Mouse (Mus musculus) megakaryocyte, adult 5-6 weeks (primary cell): ENCODE results near the gene Gm37240. TPM values are rescaled to one million over a fixed set of nuclear protein-coding genes. Genes with fewer than 3 reads are reported as not detected.

Experiments used
- ATAC-seq: 2 replicates; pipeline ENCODE4 v1.8.0; 2016; ENCODE audit warnings: mild to moderate bottlenecking, inconsistent platforms; ENCODE audit not compliant: poor library complexity, severe bottlenecking
- total RNA-seq, 2 experiments: library from RNA; stranded (forward) in 1 of 2; stranded (reverse) in 1 of 2; fragments of 153-499, 151-499 nt in 1 of 2; fragments of 221-1000, 200-1000 nt in 1 of 2; gene quantifications; 2 replicates each; pipeline versions ENCODE4 v1.2.3 to v1.2.4; 2015 to 2017

Gm37240 gene
- total RNA-seq, 2 experiments from 2014 or later, result 0.07 to 0.15 TPM

- ATAC-seq, result no peak
These were observed 718.5 kb downstream of the Gm37240 start for GRCm38 (mm10) chr3:85168816-85169215.

- ATAC-seq, result no peak
These were observed 722.4 kb downstream of the Gm37240 start for GRCm38 (mm10) chr3:85164931-85165330.

DNA sequence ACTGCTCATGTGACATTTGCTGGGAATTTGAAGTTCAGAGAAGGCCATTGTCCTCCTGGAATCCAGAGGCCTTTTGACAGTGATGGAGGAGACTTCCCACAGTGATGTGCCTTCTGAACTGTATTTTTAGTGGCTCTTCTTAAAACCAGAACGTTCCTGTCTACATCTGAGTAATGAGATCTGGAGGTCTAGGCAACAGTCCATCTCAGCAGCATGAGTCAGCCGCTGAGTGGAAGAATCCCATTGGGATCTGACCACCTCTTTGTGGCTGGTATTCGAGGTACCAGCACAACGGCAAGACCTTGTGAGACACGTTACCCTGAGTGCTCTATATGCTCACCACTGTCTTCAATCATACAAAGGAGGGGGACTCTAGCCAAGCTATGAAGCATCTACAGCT is 723.9 kb downstream of the Gm37240 start:
- ATAC-seq, result no peak

- no peak for ATAC-seq
These were observed 724.9 kb downstream of the Gm37240 start for GRCm38 (mm10) chr3:85162430-85162829.

DNA sequence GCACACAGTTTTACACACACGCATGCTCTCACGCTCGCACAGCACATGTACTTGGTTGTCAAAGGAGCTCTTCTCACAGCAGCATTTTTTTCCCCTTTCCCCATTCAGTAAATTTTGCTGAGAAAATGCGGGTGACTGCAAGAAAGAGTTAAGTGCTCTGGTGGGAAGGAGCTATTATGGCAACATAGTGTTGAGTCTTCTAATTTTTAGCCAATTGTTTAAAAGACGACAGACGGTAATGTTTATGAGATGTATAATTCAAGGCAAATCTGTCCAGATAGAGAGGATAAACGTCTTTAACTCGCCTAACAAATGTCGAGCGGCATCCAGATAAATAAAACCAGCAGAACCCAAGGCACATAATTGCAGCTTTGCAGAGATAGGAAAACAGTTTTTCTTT is 726.5 kb downstream of the Gm37240 start:
- no peak for ATAC-seq

- ATAC-seq, result no peak
These were observed 727.7 kb downstream of the Gm37240 start for GRCm38 (mm10) chr3:85159631-85160030.

- ATAC-seq, result no peak
These were observed 738.5 kb downstream of the Gm37240 start for GRCm38 (mm10) chr3:85148816-85149215.

GRCm38 (mm10) chr3:85148038-85148550 is 739.2 kb downstream of the Gm37240 start:
- ATAC-seq, result no peak

- no peak for ATAC-seq
These were observed 741.8 kb downstream of the Gm37240 start for GRCm38 (mm10) chr3:85145568-85145967.

DNA sequence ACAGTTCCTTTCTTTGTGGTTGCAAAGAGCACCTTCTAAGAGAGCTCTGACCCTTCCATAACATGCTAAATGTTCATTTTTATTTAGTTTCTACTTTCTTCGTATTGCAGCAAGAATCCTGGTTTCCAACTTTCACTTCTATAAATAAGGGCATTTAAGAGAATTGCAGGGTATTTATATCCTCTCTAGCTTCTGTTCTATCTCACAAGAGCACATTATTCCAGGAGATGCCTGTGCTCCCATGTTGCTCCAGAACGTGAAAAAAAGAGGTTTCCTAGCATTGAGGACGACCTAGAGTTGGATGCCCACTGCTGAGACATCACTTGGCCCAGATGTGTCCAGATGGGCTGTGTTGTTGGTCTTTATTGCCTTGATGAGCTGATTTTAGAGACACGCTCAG is 742.2 kb downstream of the Gm37240 start:
- no peak for ATAC-seq

- no peak for ATAC-seq
These were observed 742.9 kb downstream of the Gm37240 start for GRCm38 (mm10) chr3:85144425-85144824.

DNA sequence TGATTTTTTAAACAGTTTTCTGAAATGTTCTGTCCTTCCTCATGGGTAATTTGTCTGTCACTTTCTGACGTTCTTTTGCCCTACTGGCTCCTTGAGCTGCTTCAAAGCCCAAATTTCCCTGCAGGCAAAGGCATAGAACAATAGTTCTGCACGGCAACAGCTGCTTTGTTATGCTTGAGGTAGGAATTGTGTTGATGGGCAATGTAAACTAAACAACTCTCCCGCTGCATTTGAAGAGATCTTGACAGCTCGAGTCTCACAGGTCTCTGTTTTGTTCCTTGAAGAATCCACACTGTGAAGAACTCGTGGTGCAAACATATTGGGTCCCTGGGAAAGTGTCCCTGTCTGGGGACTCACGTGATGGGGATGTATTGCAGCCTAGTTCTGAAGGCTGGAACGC is 746.8 kb downstream of the Gm37240 start:
- ATAC-seq, result no peak

- no peak for ATAC-seq
These were observed 748.9 kb downstream of the Gm37240 start for GRCm38 (mm10) chr3:85138407-85138806.

- ATAC-seq, result no peak
These were observed 753.8 kb downstream of the Gm37240 start for GRCm38 (mm10) chr3:85133561-85133960.

DNA sequence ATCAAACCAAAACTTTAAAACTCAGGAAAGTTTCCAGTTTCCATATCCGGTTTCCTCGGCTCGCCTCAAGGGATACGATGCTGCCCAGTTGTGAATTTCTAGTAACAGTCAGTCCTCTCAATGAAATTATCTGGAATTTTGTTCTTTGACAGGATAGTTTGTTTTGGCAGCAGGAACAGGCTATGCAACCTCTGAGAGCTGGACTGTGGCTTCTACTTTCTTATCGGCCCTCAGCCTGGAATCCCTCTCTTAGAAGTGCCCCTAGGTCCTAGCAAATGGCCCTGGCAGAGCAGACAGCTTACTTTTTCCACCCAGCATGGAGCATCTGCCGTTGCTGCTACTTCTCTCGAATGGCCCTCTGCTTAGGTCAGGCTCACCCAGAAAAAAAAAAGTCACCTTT is 755.4 kb downstream of the Gm37240 start:
- no peak for ATAC-seq

GRCm38 (mm10) chr3:85128546-85128945 is 758.8 kb downstream of the Gm37240 start:
- no peak for ATAC-seq

DNA sequence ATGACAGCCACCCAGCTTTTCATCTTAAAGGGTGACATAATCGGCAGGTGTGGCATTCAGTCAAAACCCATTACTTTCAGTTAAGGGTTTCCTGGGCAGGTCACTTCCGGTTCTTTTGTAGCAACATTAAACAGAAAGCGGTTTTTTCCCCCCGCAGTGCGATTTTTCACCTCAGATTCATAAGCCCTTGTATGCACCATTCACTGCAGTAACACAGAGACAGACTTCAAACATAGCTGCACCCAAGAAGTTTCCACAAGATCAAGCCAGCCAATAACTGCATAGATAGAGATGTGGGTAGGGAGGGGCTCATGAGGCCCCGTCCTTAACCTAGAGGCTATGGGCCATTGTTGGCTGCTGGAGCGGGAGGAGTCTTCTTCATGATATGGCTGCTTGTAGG is 760.3 kb downstream of the Gm37240 start:
- peak; percentile 64 for ATAC-seq

DNA sequence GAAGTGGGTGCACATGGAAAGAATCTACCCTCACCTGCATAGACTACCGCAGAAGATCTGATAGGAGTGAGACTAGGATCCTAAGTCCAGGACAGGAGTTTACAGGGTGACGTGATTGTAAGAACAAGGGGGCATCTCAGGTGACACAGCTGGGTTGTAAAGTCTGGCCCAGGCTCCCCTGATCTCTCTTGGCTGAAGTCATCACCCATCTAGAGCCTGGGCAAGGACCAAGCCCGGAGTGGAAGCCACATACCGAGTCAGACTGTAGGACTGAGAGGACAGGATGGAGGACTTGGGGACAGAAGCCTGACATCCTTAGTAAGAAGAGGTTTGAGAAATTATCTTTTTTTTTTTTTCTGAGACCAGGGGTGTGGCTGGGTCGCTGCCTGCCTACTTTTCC is 761.8 kb downstream of the Gm37240 start:
- no peak for ATAC-seq

- ATAC-seq, result no peak
These were observed 762.4 kb downstream of the Gm37240 start for GRCm38 (mm10) chr3:85124924-85125323.

DNA sequence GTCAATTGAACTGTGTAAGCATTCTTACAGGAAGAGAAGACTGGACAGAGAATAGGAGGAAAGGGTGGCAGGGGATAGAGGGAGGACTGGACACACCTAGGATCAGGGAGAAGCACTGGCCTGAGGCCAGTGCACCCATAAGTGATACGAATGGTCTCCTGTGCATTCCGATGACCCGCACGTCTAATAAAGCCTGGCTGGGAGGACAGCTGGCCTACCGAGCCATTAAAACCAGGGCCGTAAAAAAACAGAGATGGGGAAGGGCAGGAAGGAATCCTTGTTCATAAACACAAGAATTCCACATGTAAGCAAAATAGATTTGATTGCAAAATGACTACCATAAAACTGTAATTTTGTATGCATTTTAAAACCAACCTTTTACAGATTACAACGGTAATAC is 762.9 kb downstream of the Gm37240 start:
- ATAC-seq, result no peak

DNA sequence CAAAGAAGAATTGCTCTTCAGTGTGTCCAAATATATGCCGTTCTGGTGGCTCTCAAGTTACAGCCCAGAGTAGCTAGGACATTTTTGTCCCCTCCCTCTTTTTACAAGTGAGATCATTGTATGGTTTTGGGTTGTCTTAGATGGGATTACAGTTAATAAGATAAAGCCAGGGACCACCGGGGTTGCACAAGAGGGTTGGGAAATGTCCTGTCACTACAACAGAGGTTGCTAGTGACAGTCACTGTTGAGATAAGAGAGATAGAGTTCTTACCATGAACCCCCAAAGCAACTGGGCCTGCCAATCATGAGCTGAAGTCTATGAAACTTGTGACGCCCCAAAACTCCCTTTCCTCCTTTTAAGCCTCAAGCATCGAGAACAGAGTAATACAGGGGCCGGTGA is 769.6 kb downstream of the Gm37240 start:
- ATAC-seq, result no peak

- no peak for ATAC-seq
These were observed 770.3 kb downstream of the Gm37240 start for GRCm38 (mm10) chr3:85117014-85117413.

DNA sequence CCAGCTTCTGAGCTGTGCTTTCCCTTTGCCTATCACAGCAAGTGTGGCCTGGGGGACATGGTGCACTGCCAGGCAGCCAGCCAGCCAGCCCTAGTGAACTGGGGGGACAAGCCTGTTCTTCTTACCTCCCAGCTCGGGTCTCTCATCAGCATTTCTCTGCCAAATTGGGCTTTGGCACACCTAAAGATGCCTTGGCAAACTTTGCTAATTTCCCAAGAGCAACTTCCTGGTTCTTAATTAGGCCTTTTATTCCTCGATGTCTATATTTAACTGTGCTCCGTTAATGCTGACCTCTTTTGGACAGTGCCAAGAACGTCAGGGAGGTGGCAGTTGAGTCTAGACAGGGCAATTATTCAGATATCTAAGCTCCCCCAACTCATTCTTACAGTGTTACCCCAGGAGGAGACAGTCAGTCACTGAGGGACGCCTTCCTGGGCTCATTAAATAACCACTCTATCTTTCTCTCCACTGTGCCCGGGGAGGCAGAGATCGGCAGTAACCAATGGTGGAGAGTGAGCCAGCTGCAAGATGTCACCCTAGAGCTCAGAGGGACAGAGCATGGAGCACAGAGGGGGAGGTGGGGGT is 771.3 kb downstream of the Gm37240 start:
- no peak for ATAC-seq
